Mouse (Mus musculus) layer of hippocampus, adult 9-10 months (tissue): ENCODE data around the gene Prps2.
"Not testable (repeated sequence)": the region's sequence is repeated elsewhere in the genome, so short reads cannot be mapped to it uniquely, and the experiment has no call there.

Source experiments
- DNase-seq: peaks from one replicate; pipeline ENCODE4 v3.0.0; 2022; ENCODE audit warnings: low spot score

Gene Prps2

DNA sequence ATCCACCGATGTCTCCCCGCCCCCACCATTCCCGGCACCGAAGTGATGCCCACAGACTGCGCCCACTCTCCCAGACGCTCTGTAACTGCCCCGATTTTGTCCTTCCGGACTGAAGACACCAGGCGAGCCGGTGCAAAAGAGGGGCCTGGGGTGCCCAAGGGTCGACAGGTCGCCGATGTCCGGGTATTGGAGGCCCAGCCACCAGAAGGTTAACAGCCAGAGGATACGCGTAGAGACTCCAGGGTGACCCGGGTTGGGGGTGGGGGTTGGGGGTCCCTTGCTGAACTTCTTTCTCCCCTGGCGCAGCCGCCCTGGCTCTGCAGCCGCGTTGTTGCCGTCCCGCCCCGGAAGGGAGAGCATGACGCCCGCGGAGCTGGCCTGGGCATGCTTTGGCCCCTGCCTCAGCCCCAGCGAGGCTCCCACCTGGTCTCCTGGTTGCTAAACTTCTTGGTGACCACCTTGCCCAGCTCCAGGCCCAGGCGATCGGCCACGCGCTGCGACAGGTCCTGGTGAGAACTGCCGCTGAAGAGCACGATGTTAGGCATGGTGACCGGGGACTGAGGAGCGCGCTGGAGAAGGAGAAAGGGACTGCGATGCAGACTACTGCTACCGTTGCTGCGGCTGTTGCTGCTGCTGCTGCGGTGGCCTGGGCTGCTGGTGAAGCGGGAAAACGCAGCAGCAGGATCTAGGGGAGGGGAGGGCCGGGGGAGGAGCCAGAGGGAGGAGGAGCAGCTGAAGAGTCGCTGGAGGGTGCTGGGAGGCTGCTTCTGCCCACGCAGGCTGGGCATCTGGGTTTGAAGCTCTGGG is at the start of gene Prps2:
TSS of gene Prps2 (minus strand) at position 703 of the 807 bp plus-strand sequence.
- no peak for DNase-seq

DNA sequence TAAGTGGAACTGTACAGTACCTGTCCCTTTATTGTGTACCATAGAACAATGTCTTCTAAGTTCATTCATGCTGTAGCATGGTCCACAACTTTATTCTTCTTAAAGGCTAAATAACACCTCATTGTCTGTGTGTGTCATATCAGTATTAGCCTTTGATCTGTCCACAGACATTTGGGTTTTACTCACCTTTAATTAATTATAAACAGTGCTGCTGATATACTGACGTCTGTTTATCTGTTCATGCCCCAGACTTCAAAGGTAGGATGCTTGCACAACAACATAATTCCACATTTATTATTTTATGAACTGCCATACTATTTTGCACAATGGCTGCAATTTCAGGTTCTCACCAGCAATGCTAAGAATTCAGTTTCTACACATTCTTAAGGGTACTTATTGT is 35.1 kb upstream of the Prps2 start:
- no peak for DNase-seq

DNA sequence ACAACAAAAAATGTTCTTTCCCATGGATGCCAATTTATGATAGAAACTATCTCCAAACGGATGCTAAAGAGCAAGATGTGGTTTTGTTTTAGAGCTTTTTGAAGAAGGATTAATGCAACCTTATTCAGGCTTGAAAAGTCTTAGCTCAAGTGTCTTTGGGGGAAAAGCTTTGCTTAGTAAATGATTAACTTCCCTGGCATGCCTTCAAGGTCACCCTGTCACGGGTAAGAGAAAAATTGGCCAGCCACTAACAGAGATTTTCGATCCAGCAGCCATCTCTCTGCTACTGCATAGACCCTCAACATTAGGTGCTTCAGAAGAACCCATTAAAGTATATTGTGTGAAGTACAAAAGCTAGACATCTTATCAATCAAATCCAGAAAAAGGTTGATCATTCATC is 12.4 kb upstream of the Prps2 start:
- no peak for DNase-seq

DNA sequence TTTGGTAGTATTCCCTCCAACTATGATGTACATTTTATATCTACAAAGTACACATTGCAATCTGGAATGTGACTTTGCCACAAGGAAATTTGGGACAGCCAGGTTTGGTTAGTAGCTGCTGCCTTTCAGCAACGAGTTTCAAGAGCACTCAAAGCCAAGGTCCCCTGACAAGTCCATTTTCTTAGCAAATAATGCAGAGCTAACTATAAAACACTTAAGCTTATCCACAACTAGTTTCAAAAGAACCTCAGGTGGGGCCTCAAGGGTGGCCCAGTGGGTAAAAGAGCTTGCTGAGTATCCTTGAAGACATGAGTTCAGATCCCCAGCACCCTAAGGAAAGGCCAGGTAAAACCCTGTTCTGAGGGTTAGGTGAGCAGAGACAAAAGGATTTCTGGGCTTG is 4.1 kb upstream of the Prps2 start:
- DNase-seq, result no peak

DNA sequence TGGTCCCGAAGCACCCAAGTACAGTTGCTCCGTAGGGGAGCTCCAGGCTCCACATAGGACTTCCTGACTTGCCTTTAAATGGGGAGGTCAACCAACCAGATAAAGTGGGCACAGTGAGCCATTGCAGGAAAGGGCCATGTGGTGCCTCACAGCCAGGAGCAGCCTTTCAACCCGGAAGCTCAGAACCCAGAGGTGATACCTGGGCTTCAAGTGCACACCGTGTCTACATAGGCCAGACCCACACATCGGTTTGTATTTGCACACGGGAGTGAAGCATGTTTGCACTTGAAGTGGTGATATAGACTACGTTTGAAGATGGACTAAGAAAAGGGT is 271 bp upstream of the Prps2 start:
- no peak for DNase-seq

DNA sequence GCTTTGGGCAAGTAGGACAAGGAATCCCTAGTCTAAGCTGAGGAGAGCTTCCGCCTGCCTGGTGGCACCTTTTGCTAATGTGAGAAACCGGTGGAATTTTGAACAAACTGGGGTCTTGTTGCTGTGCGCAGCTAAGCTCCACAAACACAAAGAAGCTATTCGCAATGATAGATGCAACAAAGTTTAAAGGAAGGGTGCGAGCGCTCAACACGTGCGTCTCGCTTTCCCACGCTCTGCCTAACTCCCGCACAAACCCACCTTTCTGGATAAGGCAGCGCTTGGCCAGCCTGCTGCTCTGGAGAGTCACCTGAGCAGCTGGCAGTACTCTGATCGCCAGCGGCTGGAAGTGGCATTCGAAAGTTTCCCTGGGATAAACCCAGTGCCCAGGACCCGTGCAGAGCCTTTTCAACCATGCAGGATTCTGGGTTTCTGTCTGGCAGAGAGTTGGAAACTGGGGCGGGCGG is 934 bp downstream of the Prps2 start:
- no peak for DNase-seq

DNA sequence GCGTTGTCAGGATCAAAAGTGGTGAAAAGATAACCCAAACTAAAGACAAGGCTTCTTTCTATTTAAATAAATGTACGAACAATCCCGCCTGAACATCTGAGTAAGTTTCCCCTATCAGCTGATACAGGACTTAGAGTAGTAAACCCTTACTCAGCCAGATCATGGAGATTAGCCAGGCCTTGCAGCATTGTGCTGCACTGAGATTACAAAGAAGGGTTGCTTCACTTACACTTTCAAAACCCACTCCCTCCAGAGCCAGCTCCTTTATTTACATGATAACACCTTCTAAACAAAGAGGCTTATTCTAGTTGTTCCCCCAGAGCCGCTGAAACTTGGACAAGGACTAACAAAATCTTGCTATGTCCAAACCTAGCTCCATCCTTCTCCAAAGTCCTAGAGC is 2.5 kb downstream of the Prps2 start:
- no peak for DNase-seq

DNA sequence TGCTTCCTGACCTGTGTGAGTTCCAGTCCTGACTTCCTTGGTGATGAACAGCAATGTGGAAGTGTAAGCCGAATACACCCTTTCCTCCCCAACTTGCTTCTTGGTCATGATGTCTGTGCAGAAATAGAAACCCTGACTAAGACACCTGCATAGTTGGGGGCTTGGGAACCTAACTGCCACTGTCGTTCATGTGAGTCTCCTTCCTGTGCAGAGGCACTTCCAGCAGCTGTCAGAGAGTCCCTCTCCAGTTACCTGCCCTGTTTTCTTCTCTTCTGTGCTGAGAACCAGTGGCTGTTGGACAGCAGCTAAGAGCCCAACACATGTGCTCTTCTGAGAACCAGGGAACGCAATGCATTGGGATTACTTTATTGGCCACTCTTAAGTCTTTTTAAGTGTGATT is 21.3 kb downstream of the Prps2 start:
- DNase-seq, result not testable (repeated sequence)

DNA sequence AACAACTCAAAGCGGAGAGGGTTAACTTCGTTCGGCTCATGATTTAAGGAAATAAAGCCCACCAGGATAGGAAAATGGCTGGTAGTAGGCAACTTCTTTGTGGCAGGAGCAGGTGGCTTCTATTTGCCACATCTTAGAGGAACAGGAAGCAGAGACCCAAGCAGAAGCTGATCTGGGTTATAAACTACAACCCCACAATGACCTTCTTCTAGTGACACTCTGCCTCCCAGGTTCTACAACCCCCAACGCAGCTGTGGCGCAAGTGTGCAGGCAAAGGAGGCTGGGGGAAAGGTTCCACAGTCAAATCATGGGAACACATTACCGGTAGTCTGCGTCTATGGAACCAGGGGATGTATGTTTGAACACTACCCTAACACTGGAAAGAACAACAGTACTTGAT is 22.8 kb downstream of the Prps2 start:
- DNase-seq, result no peak

DNA sequence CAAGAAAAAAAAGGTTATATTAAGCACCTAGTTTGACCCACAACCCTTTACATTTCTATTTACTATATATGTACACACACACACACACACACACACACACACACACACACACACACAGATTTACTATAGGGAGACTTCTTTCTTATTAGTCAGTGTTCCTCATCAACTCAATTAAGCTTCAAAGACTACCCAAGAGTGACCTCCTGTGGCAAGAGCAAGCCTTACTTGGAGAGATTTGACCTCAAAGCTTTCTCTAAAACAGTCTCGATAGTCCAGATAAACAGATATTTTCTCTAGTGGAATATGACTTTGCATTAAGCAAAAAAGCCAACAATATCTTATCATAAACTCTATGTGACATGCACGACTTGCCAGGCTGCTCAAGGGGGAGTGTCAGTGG is 25.1 kb downstream of the Prps2 start:
- peak; percentile 17 for DNase-seq

DNA sequence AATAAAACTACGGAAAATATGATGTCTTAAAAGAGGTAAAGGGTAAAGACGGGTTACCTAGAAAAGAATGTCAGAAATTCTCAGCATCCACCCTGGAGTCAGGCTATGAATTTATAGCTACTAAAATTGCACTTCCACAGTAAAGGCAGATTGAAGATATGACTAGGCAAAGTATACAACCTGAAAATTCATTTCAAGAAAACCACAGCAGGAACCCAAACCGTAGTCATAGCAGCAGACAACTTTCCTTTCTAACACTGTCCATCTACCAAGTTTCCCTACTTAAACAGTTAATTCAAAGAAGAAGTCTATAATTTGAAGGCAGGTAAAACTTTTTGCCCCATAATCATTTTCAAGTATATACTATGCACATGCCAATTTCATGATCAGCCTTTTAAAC is 26.6 kb downstream of the Prps2 start:
- DNase-seq, result no peak

DNA sequence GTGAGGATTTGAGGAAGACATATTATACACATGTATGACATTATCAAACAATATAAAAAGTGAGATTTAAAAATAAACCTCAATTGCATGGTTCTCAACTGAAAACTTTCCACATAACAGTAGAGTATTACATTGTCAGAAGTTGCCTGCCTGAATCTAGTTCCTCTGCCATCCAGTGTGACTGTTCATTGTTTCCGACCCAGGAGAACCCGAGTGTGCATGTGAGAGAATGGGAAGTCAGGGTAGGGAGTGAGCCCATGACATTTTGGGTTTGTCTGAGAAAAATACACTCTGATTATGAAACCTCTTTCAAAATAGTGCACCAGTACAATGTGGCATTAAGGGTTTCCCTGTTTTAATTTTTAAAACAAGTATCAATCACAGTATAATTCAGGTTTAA is 28.9 kb downstream of the Prps2 start:
- no peak for DNase-seq

DNA sequence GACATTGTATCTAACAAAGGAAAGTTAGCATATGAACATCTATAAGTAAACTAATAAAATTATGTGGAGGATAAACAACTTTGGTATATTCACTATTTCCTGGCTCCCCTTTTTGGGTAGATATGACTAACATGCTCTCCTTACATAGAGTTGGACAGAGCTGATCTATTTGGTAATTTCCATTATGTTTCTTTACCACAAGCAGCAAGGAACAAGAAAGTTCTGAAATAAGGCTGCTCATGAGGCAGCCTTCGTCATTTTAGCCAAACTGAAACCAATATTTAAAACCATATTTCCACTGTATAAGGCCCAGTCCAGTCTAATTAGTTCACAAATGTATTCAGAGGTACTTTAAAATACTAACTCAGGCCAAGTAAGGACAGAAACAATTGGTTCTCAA is 36.1 kb downstream of the Prps2 start:
- no peak for DNase-seq

DNA sequence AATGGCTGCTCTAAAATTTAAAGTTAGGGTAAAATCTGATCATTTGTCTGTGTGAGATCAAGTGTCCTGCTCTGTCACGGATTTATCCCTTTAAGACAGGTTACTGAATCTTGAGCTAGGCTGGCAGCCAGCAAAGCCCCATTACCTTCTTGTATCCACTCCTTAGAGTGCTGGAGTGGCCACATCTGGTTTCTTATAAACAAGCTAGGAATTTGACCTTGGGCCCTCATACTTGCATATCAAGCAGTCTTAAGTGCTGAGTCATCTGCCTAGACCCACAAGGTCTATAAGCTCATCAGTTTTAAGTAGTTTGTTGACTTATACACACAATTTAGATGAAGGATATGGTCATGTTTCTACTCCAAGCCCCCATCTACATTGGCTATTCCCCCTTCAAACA is 38.2 kb downstream of the Prps2 start:
- no peak for DNase-seq

DNA sequence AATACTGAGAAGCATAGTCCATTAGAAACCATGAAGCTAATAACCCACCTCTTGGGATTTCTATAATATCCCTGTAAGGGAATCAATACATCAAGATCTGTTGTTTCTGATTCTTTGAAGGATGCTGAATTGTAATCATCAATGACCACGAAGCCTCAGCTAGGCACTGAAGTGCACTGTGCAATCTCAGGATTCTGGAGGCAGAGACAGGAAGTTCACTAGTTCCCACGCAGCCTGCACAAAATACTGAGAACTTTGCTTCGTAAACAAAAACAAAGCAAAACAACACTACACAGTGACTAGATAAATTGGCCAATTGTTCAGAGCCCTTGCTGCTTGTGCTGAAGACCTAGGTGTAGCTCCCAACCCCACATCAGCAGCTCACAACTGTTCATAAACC is 40.7 kb downstream of the Prps2 start:
- DNase-seq, result no peak

DNA sequence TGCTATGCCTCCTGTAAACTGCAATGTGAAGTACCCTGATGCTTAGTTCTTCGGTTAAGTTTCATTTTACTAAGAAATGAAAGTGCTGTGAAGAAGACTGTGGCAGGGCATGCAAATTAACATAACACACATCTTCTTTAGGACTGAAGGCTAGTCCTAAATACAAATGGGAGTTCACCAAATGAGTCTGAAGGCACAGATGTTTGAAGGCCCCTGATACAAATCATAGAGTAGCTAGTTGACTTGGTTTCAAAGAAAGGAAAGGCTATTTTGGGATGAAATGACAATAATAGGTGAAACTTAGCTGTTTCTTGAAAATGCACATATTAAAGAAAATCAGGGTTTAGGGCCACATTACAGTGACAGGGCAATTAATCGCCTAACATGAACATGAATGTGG is 42.4 kb downstream of the Prps2 start:
- DNase-seq, result no peak

DNA sequence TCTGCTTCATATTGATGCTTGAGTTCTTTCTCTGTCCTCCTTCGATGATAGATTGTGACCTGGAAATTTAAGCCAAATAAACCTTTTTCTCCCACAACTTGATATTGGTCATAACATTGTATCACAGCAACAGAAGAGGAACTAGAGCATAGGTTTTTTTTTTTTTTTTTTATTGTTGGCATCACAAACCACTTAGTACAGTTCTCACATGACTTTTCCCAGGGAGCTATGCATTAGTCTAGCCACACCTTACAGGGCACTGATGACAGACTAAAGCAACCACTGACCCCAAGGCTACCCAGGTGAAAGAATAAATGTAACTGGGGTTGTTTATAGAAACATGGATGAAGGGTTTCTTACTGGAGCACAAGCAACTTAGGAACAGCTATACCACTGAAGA is 44.6 kb downstream of the Prps2 start:
- no peak for DNase-seq

DNA sequence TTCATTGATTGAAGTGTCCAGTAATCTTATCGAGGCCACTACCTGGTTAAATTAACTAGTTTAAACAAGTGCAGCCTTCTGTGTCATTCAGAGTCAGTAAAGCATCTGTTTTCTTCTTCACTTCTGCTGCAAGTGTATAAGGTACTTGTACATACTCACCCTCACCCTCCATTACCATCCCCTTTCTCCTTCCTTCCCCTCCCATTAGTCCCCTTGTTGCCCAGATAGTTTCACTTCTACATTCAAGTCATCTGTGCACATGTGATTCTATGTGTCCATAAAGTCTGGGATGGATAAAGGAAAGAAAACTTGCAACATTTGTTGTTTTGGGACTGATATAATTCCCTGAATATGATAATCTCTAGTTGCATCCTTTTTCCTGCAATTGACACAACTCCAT is 48.0 kb downstream of the Prps2 start:
- DNase-seq, result no peak

DNA sequence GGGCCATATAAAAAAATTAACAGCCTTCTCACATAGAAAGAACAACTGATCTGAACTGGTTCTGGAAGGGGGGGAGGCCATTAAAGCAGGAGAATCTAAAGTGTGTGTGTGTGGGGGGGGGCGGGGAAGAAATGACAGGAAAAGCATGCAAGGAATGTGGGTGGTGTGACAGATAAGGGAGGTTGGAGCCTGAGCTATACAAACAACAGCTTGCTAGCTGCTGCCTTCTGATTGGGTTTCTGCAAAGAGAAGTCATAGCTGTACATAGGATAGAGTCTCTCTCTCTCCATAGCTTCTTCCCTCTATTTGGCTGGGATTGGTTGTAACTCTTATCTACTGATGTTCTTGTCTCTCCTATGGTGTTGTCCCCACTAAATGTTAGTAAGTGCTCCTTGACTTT is 49.9 kb downstream of the Prps2 start:
- DNase-seq, result no peak

DNA sequence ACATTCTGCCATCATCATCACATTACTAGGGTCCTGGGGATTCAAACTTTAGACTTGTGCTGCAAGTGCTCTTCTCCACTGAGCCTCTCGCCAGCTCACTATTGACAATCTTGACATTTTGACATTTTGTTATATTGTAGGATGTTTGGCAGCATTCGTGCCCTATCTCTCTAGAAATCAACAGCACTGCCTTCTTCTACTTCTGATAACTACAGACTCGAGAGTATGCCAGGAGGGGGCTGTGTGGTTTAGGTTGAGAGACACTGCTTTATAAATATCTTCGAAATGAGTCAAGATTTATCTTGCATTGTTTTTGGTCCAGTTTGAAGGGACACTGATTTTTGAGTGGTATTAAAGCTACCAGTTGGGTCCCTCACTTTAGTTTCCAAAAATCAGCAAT is 51.6 kb downstream of the Prps2 start:
- no peak for DNase-seq

DNA sequence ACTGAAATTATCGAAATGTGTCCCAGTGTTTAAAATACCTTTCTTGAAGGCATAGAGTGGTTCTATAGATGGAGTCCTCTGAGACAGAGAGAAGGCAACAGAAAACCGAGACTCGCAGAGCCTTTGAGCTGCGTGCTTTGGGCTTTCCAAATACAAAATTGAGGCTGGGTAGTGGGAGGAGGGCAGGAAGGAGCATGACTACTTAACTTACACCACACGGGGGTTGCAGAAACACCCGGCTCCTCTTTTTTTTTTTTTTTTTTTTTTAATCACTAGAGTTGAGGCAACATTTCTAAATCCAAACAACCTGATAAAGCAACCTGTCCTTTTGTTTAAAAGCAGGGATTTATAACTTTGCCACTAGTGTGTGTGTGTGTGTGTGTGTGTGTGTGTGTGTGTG is 52.1 kb downstream of the Prps2 start, which contains the start of gene Tlr7:
TSS of gene Tlr7 (minus strand) at position 160 of the 400 bp plus-strand sequence.
- no peak for DNase-seq

DNA sequence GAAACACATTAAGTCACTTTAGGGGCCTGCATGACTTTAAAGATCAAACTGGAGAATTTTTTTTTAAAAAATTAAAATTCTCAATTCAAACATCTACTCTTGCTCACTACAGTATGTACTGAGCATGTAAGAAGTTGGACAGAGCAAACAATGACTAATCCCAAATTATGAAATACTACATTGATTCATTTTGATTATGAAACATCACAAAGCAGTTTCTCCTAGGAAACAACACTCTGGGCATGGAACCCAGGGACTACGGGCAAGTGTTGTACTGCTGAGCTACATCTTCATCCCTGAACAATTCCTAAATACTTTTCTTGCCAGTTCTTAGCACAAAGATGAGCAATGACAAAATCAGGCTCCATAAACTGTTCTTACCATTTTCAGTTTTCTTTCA is 52.9 kb downstream of the Prps2 start:
- DNase-seq, result no peak

DNA sequence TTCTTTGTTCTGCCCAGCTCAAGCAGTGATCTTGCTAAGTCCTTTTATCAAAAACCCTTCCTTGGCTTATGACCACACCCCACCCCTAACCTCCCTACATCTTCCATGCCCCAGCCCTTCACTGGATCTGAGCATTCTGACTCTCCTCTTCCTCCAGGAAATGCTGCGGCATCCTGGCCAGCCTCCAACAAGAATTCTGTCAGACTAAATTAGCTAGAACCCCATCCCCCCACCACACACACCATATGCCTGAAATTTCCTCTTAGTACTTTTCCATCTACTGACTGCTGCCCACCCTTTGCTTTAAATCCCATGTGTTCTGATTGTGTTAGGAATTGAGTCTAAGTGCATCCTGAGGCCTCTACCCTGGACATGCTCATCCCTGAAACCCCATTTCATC is 53.5 kb downstream of the Prps2 start:
- DNase-seq, result no peak

DNA sequence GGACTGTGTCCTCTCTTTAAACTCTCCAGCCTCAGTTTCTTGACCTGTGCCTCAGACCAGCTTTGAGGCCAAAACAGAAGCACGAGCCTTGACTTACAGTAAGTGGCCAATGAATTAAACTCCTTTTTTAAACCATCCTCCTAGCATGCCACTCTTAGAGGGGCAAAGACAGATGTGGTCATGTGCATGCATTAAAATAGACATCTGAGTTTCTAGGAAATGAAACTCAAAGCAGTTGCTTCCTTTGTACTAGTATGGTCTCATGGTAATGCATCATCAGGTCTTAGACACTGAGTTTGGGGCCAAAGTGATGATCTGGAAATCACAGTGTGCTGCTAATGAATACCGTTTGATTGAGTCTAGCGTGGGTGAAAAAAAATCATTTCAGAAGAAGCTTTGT is 54.0 kb downstream of the Prps2 start:
- no peak for DNase-seq
